Mouse (Mus musculus) splenic B cell, adult 2 months (primary cell): ENCODE results near the gene Myo5c.
A peak's percentile ranks its signal among the peaks of the same experiment; 100 is the strongest.
"Not testable (repeated sequence)": the region's sequence is repeated elsewhere in the genome, so short reads cannot be mapped to it uniquely, and the experiment has no call there.

Experiments used
- DNase-seq: peaks from one replicate; pipeline ENCODE4 v3.0.0-alpha.2; 2011; ENCODE audit warnings: low read depth, low spot score
- H3K27me3 ChIP-seq: 2 replicates; pipeline ENCODE4 v1.6.1; 2012; ENCODE audit warnings: mild to moderate bottlenecking, low read length, moderate library complexity, mixed read lengths; ENCODE audit not compliant: control insufficient read depth, poor library complexity, insufficient read depth, severe bottlenecking
- H3K36me3 ChIP-seq: 2 replicates; pipeline ENCODE4 v1.6.1; 2012; ENCODE audit warnings: mild to moderate bottlenecking, low read length, moderate library complexity, mixed read lengths; ENCODE audit not compliant: control insufficient read depth, poor library complexity, insufficient read depth, severe bottlenecking

Gene Myo5c

DNA sequence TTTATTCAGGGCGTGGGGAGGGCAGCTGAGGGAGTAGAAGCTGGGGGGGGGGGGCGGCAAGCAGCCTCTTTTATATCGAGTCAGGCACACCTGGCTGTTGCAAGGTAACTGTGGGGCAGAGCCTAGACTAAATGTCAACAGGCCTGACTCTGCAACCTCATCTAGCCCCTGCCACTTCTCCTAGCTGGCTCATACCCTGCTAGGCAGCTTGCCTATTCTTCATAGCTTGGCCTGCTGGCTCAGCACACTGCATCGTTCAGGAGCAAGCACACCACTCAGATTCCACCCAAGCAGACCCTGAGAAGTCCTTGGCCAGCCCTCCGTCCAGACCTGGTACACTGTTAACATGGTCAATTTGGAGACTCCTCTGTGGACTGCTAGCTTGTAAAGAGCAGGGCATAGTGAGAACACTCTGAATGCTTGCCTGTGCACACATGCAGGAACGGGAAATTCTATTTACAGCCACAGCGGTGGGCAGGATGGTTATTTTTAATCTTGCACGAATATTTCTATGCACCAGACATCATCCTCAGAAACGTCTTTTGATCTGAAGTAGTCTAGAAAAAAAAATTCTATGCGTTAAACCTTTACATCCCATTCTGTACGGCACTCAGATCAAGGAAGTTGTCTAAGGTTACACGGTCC, 3.3 kb downstream of the Myo5c start:
- DNase-seq = no peak

DNA sequence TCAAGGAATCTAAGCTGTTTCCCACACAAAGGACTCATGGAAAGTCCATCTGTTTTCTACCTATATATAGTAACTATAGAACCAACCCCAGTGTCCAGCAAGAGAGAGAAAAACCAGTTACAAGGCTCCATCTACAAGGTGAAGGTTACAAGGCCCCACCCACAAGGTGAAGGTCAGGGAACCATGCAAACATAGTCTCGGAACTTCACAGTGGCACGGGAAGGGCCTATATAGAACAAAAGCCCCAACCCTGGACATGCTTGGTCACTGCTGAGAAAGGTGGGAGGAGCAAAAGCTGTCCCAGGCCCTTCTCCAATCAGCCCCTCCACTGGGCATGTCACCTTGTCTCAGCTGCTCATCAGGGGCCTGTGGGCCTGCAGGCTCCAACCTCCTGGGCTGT, 3.9 kb downstream of the Myo5c start:
- Histone ChIP-seq H3K27me3 (no peaks in the 10 kb centered on the region; the same call in 1 of the 2 replicates), H3K36me3 (no peaks in the 10 kb centered on the region)
- DNase-seq = no peak

More for the DNA sequence above, 3.3 kb downstream of the Myo5c start:
- Histone ChIP-seq H3K27me3 (no peaks in the 10 kb centered on the region; the same call in 1 of the 2 replicates), H3K36me3 (no peaks in the 10 kb centered on the region)

DNA sequence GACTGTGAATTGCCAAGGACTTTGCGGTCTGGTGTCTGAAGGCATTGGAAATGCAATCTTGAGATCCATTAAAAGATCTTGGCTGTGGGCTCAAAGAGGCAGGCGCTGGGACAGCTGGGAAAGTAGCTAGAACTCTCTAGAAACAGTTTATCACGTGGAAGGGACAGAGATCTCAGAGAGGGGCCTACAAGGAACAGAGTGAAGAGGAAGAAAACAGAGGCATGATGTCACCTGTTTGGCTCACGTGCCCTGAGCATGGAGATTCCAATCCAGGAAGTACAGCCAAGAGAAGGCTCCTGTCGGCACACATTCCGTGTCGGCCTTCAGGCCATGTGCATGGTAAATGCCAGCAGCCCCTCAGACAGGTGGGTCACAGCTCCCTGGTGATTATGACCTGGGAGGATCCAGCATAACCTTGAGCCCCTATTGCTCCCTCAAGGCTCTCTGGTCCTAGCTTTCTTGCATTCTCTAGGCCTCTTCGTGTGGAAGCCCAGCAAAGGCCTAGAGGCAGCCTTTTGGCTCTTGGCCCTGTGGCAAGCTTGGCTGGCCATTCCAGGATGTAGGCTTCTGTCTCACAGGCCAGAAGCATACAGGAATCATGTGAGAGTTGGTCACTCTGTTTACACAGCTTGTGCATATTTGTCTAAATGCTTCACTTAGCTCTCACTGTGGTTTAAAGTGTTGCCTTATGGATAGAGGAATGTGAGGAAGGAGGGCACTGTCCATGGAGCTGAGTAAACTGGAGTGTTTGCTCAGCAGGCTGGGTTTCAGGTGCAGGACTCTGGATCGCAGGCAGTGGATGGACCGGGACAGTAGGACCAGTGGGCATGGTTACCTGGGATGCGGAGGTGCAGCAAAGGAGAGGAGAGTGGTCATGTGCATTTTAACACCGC, 4.8 kb downstream of the Myo5c start:
- no peak for DNase-seq

DNA sequence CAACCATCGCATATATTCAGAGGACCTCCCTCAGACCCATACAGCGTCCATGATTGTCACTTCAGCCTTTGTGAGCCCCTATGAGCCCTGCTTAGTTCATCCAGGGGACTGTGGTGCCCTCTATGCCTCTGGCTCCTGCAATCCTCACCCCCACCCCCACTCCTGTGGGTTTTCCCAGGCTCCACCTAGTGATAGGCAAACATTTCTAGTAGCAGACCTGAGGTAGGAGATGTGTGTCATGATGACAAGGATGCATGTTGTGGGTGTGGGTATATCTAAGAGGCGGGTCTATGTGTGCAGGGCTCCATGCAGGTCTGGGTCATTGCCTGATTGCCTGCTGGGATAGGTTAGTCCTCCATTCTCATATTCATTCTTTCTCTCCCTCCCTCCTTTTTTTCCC, 6.4 kb downstream of the Myo5c start:
- Histone ChIP-seq H3K27me3 (no peaks in the 10 kb centered on the region), H3K36me3 (no peaks in the 10 kb centered on the region)
- DNase-seq = no peak

More for the DNA sequence above, 4.8 kb downstream of the Myo5c start:
- H3K36me3 ChIP-seq = no peaks in the 10 kb centered on the region
- H3K27me3 ChIP-seq = no peaks in the 10 kb centered on the region; the same call in 1 of the 2 replicates

DNA sequence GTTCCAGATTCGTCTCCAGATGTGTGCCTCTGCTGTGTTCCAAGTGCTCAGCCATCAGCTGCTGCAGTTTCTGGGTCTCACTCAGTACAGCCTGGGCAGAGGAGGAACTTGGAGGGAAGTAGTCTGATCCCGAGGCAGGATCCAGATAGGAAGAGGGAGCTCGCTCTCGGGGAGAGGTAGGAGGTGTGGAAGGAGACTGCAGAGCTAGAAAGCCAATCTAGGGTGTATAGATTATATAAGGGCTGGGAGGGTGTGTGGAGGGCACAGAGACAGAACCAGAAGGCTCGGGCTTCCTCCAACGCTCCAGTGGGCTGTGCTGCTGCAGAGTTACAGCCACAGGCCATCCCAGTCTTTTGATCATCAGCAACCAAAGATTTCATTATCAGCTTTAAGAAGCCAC, 11.2 kb downstream of the Myo5c start:
- DNase-seq = no peak
- no peaks in the 10 kb centered on the region for H3K27me3 ChIP-seq
- no peaks in the 10 kb centered on the region for H3K36me3 ChIP-seq

DNA sequence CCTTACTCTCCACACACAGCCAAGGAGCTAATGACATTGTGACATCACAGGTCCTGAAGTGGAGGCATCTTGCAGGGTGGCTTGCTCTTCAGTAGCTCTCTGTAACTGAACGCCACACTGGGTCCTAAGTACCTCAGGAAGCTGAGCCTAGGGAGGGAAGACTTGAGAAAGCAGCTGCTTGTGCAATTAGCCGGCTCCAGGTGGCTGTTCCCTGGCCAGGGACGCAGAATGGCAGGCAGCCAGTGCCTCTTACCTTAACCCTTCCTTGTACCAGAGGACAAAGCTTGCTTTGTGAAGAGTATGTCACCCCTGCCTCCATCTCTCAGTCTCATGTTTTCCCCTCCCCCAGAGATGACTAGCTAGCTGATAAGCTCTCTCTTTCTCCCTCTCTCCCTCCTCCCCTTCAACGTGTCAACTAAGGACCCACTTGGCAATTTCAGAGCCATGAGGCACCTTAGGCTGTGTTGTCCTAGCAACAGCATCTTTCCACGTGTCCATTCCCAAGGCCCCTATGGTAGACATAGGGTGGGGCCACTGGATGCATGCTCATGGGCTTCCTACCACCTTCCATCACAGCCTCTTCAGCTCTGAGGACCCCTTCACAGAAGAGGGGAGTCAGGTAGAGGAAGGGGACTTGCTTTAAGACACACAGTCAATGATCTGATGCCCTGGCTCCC, 12.0 kb downstream of the Myo5c start:
- Histone ChIP-seq H3K36me3 (no peaks in the 10 kb centered on the region), H3K27me3 (no peaks in the 10 kb centered on the region)
- no peak for DNase-seq

DNA sequence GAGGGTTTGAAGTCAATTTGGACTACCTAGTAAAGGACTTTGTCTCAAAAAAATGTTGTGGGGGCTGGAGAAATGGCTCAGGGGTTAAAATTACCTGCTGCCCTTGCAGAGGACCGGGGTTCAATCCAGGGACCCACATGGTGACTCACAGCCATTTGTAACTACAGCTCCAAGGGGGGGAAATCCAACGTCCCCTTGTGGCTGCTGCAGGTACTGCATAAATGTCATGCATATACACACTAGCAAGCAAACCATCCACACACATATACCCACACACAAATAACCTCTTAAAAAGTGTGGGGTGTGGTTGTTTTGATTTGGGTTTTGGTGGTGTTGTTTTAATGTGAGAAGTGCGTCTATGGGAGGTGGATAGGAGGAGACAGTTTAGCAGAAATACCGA, 12.7 kb downstream of the Myo5c start:
- Histone ChIP-seq H3K27me3 (no peaks in the 10 kb centered on the region), H3K36me3 (no peaks in the 10 kb centered on the region)
- DNase-seq = no peak

DNA sequence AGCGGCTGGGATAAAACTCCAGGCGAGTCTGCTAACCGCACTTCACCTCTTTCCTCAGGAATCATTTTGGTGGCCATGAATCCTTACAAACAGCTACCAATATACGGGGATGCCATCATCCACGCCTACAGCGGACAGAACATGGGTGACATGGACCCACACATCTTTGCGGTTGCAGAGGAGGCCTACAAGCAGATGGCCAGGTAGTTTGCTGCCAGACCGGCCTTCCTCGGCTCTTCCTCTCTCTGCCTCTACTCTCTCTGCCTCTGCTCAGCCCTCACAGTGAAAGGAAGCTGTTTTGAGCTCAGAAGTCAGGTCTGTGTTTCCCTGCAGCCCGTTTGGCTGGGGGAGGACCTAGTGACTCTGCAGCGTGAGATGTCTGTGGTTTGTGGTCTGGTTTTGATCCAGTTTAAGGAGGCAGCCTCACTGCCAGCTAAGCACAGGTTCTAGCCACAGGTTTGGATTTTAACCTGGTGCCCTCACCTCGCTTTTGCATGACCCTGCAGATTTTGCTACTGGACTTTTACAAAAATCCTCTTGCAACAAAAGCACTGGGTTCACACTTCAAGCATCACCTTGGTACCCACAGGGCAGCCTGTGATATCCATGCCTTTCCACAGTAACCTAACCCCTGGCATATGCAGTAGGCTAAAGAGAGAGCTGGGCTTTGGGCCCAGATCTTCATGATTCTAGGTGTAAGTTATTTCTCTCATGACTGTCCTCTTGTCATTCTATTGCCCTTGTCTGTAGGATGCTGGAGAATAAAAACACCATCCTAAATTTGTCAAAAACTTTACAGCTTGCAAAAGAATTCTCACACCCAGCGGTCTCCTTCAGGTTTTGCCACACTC, 14.5 kb downstream of the Myo5c start:
- H3K27me3 ChIP-seq = no peaks in the 10 kb centered on the region
- DNase-seq = no peak
- H3K36me3 ChIP-seq = no peaks in the 10 kb centered on the region

DNA sequence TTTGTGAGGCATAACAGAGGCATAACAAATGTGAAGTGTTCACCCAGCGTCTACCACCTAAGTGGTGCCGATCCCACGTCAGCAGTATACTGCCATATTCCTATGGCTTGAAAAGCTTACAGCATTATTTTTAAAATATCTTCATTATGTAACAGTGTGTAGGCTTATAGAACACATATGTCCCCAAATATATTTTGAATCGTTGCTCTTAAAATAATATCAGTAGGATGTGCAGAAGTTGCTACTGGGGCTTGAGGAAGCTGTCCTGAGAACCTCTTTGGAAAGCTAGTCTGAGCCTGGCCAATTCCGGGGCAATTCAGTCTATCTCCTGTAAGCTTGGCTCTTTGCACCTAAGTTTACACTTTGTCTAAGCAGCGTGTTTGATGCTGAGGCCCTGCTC, 16.1 kb downstream of the Myo5c start:
- DNase-seq = no peak
- H3K27me3 ChIP-seq = no peaks in the 10 kb centered on the region
- no peaks in the 10 kb centered on the region for H3K36me3 ChIP-seq

DNA sequence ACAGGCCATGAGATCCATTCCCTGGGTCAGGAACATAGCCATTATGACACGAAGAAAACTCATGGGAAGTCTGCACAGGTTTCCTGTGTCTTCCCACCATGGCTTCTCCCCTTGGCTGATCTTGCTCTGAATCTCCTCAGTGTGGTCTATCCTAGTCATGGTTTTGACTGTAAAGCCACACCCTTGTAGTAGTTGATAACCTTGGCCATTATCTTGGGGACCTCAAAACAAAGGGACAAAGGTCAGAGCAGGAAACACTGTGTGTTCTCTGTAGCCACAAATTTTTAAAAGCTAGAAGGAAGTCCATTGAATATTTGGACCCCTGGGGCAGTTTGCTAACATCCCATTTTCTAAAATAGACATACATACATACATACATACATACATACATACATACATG, 16.5 kb downstream of the Myo5c start:
- Histone ChIP-seq H3K27me3 (no peaks in the 10 kb centered on the region), H3K36me3 (no peaks in the 10 kb centered on the region)
- DNase-seq = no peak

DNA sequence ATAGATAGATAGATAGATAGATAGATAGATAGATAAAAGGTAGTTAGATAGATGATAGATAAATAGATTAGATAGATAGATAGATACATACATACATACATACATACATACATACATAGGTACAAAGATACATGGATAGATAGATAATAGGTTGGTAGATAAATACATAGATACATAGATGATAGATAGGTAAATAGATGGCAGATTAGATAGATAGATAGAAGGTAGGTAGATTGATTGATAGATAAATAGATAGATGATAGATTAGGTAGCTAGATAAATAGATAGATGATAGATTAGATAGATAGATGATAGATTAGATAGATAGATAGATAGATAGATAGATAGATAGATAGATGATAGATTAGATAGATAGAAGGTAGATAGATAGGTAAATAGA, 17.1 kb downstream of the Myo5c start:
- no peak for DNase-seq
- Histone ChIP-seq H3K27me3 (no peaks in the 10 kb centered on the region), H3K36me3 (no peaks in the 10 kb centered on the region)

DNA sequence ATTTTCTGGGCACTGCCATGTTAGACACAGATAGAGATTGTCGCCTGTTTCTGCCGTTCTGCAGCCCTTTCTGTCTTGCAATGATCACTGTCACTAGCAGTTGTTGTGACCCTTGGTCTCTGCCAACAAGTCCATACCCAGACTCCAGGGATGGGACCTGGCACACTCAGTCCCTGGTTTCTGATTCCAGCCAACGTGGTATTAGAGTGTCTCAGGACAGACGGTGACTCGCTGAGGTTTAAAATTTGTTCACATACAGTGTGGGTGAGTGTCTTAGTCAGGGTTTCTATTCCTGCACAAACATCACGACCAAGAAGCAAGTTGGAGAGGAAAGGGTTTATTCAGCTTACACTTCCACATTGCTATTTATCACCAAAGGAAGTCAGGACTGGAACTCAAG, 21.3 kb downstream of the Myo5c start:
- H3K27me3 ChIP-seq, DNase-seq, H3K36me3 ChIP-seq: not testable (repeated sequence)

DNA sequence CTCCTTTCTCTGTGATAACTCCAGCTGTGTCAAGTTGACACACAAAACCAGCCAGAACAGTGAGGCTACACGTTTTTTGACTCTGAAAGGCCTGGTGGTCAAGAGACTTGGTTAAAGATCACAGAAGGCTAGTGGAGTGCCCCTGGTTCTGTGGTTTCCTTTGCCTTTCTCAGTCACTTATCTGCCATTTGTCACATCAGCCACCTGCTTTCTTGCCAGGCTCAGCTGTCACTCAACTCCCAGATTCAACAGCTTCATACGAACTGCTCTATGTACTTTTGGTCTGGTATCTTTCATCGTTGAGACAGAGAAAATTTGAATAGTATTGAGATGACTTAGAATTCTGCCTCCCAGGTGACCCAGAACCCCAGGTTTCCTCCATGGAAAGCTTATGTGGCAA, 21.9 kb downstream of the Myo5c start:
- DNase-seq = no peak
- Histone ChIP-seq H3K27me3 (no peaks in the 10 kb centered on the region; the same call in 1 of the 2 replicates), H3K36me3 (no peaks in the 10 kb centered on the region)

DNA sequence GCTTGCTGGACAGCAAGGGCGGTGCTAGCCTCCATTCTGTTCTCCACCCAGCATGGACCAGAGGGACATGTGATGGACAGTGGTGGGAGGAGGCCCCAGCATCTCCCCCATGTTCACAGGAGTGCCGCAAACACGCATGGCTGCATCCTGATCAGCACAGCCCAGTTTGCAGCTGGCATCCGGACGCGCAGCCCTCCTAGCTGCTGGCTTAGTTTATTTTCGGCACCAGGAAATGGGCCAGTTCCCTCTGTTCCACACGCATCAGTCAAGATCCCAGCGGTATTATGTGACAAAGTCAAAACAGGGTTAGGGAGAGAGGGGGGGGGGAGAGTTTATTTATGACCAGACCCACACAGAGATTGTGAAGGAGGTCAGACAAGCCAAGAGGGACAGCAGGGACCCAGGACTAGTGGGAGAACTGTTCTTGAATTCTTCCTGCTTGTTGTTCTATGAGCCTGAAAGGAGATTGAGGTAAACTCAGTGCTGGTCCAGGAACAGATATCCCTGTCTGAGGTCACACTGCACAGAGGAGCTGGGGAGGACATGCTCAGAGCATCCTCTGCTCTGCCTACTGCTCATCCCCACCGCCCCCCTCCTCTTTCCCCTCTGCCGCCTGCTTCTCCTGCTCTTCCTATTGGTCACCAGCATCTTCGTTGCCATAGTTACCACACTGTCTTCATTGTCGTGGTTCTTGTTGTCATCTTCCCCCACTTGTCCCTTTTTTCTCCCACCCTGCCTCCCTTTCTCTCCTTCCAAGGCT, 22.6 kb downstream of the Myo5c start:
- peak; percentile 16 for DNase-seq
- Histone ChIP-seq H3K27me3 (no peaks in the 10 kb centered on the region; the same call in 1 of the 2 replicates), H3K36me3 (no peaks in the 10 kb centered on the region)
